Mouse (Mus musculus) right cerebral cortex, postnatal 10 days (tissue): ENCODE measurements around the gene Npdc1.

Experiments used
- DNase-seq, 2 experiments: peaks; one replicate each; pipeline ENCODE4 v3.0.0; 2021; ENCODE audit warnings: low spot score in 2 of 2

Gene Npdc1

GRCm38 (mm10) chr2:25399051-25399450 lies at the start of gene Npdc1:
Gene Npdc1, plus strand, starts transcription at chr2:25399351.
- no peak for DNase-seq

GRCm38 (mm10) chr2:25349499-25349898 lies 49.7 kb upstream of the Npdc1 start:
- DNase-seq: no peak

- DNase-seq: no peak
Observed at GRCm38 (mm10) chr2:25350701-25351100, 48.5 kb upstream of the Npdc1 start.

GRCm38 (mm10) chr2:25354211-25354610 lies 44.9 kb upstream of the Npdc1 start:
- DNase-seq: no peak

GRCm38 (mm10) chr2:25355419-25356066 lies 43.6 kb upstream of the Npdc1 start:
- DNase-seq: no peak

GRCm38 (mm10) chr2:25356208-25357079 lies 42.7 kb upstream of the Npdc1 start, which contains the start of gene Dpp7:
Gene Dpp7, minus strand, starts transcription at chr2:25356359.
- DNase-seq: peak; percentile 89 to 93

- DNase-seq: no peak
Observed at GRCm38 (mm10) chr2:25359848-25360247, 39.3 kb upstream of the Npdc1 start.

GRCm38 (mm10) chr2:25363478-25364178 lies 35.5 kb upstream of the Npdc1 start:
- no peak for DNase-seq

GRCm38 (mm10) chr2:25364313-25364712 lies 34.8 kb upstream of the Npdc1 start:
- no peak for DNase-seq

GRCm38 (mm10) chr2:25364761-25365090 lies 34.4 kb upstream of the Npdc1 start:
- DNase-seq: no peak

- DNase-seq: peak; percentile 70 to 74
Observed at GRCm38 (mm10) chr2:25365091-25365761, 33.9 kb upstream of the Npdc1 start, which contains the start of gene Uap1l1. Gene Uap1l1, minus strand, starts transcription at chr2:25365682.

GRCm38 (mm10) chr2:25369996-25370395 lies 29.2 kb upstream of the Npdc1 start:
- DNase-seq: no peak

GRCm38 (mm10) chr2:25371764-25372643 lies 27.1 kb upstream of the Npdc1 start, which contains the start of gene Sapcd2:
Gene Sapcd2, plus strand, starts transcription at chr2:25372321.
- peak; percentile 93 to 95 for DNase-seq

- DNase-seq: no peak
Observed at GRCm38 (mm10) chr2:25372644-25373391, 26.3 kb upstream of the Npdc1 start.

GRCm38 (mm10) chr2:25373431-25373830 lies 25.7 kb upstream of the Npdc1 start:
- DNase-seq: peak in 1 of 2 experiments; percentile 63

GRCm38 (mm10) chr2:25376589-25376988 lies 22.6 kb upstream of the Npdc1 start:
- DNase-seq: peak in 1 of 2 experiments; percentile 75

GRCm38 (mm10) chr2:25384492-25384891 lies 14.7 kb upstream of the Npdc1 start:
- no peak for DNase-seq

GRCm38 (mm10) chr2:25391266-25391665 lies 7.9 kb upstream of the Npdc1 start:
- DNase-seq: no peak

- peak; percentile 81 to 86 for DNase-seq
Observed at GRCm38 (mm10) chr2:25394281-25395221, 4.6 kb upstream of the Npdc1 start.
